Mouse (Mus musculus) stomach, embryonic 14.5 days (tissue): Measurements from ENCODE around the gene Pitpnm3. TPM values are rescaled to one million over a fixed set of nuclear protein-coding genes. Genes with fewer than 3 reads are reported as not detected.

ENCODE experiments used
- ATAC-seq: fragments of 200-750 bp; cut with Nextera tagmentation; 2 replicates; pipeline ENCODE4 v1.8.0; 2017; ENCODE audit warnings: low read depth, moderate TSS enrichment; ENCODE audit not compliant: insufficient number of reproducible peaks, insufficient read depth, low FRiP score
- H3K27ac ChIP-seq: fragments of 300-500 bp; sonication (generic); 2 replicates; pipeline ENCODE4 v1.5.1; 2014; ENCODE audit warnings: mild to moderate bottlenecking, low read length, moderate library complexity, mixed read lengths
- H3K27me3 ChIP-seq: fragments of 300-500 bp; sonication (generic); 2 replicates; pipeline ENCODE4 v1.6.1; 2014; ENCODE audit warnings: low read length, control low read depth, mixed read lengths; ENCODE audit not compliant: control insufficient read depth, insufficient read depth
- H3K36me3 ChIP-seq: fragments of 300-500 bp; sonication (generic); 2 replicates; pipeline ENCODE4 v1.6.1; 2014; ENCODE audit warnings: mild to moderate bottlenecking, control low read depth, low read length, moderate library complexity, mixed read lengths; ENCODE audit not compliant: control insufficient read depth, insufficient read depth
- H3K4me1 ChIP-seq: fragments of 300-500 bp; sonication (generic); 2 replicates; pipeline ENCODE4 v1.6.1; 2014; ENCODE audit warnings: low read length, control low read depth, mixed read lengths; ENCODE audit not compliant: control insufficient read depth, insufficient read depth
- H3K4me2 ChIP-seq: fragments of 300-500 bp; sonication (generic); replicated peaks from 2 replicates; pipeline ENCODE4 v1.6.1; 2014; ENCODE audit warnings: low read depth, low read length, control low read depth
- H3K4me3 ChIP-seq: fragments of 300-500 bp; sonication (generic); 2 replicates; pipeline ENCODE4 v1.5.1; 2014; ENCODE audit warnings: low read depth, low read length, control low read depth
- H3K9ac ChIP-seq: fragments of 300-500 bp; sonication (generic); replicated peaks from 2 replicates; pipeline ENCODE4 v1.6.1; 2014; ENCODE audit warnings: low read depth, mild to moderate bottlenecking, control low read depth, low read length, moderate library complexity, mixed read lengths
- H3K9me3 ChIP-seq: fragments of 300-500 bp; sonication (generic); 2 replicates; pipeline ENCODE4 v1.6.1; 2016; ENCODE audit warnings: low read depth, low read length, control low read depth; ENCODE audit not compliant: control insufficient read depth
- WGBS: fragments of 180-500 bp; shearing (Covaris S2); extraction: QIAGEN DNeasy Blood & Tissue Kit; methylation state at CpG from one replicate; pipeline ENCODE4 v1.1.7; 2014; 5-methylcytosine and 5-hydroxymethylcytosine counted together
- polyA plus RNA-seq: library from polyadenylated mRNA; unstranded; fragments of >200 nt; fragmentation: Nextera tagmentation; extraction: Ambion mirVana; gene quantifications from 2 replicates; pipeline ENCODE4 v1.2.1, GENCODE M21; 2014

The Pitpnm3 gene
- polyA plus RNA-seq, 1 experiment from 2014 or later, result 0.52 TPM

DNA sequence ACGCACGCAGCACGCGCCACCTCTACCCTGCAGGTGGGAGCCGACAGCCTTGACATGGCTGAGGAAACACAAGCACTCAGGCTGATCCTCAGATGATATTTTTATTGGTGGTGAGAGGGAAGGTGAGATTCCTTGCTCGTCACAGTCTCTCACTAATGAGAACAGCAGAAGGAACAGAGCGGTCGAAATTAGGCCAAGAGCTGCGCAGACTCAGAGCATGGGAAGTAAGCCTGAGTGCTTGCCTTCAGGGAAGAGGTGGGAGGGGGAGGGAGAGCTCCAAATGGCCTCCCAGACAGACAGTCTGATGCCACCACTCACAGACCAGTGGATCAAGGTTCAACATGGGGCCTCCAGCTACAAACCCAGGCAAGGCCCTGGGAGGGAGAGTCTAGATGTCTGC is 109.1 kb downstream of the Pitpnm3 start:
- no peak overlapping the region for H3K27ac ChIP-seq
- H3K4me2 ChIP-seq, result no peak overlapping the region
- H3K27me3 ChIP-seq, result 0 out of 2 replicates have a peak, but pooled peaks cover 3% of the 10 kb centered on the region
- no peak for ATAC-seq
- 86% methylated on average over 9 of the region's 9 CpGs for WGBS
- H3K4me3 ChIP-seq, result no peak overlapping the region
- no peaks in the 10 kb centered on the region for H3K4me1 ChIP-seq
- H3K36me3 ChIP-seq, result no peaks in the 10 kb centered on the region
- no peaks in the 10 kb centered on the region for H3K9me3 ChIP-seq
- no peak overlapping the region for H3K9ac ChIP-seq

DNA sequence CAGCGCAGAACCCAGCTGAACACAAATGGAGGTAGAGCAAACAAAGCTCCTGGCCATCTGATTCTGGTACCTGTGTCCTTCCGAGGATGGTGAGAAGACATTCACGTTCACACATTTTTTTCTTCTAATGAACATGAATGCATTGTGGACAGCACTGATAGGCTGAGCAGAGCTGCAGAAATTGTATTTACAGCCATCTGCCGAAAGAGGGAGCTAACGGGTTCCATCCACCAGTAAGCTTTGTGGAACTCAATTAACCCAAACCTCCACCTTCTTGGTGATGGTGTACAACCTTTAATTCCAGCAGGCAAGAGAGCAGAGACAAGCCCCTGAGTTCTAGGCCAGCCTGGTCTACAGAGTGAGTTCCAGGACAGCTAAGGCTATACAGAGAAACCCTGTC is 109.7 kb downstream of the Pitpnm3 start:
- H3K27ac ChIP-seq, result no peak overlapping the region
- no peak overlapping the region for H3K4me3 ChIP-seq
- H3K9me3 ChIP-seq, result no peaks in the 10 kb centered on the region
- H3K36me3 ChIP-seq, result no peaks in the 10 kb centered on the region
- 0 out of 2 replicates have a peak, but pooled peaks cover 3% of the 10 kb centered on the region for H3K27me3 ChIP-seq
- ATAC-seq, result no peak
- no peaks in the 10 kb centered on the region for H3K4me1 ChIP-seq
- no peak overlapping the region for H3K9ac ChIP-seq
- no peak overlapping the region for H3K4me2 ChIP-seq
- 40% methylated on average over 5 of the region's 5 CpGs for whole genome bisulfite sequencing

GRCm38 (mm10) chr11:72024193-72024781 is 111.3 kb downstream of the Pitpnm3 start:
- H3K9ac ChIP-seq, result no peak overlapping the region
- H3K9me3 ChIP-seq, result no peaks in the 10 kb centered on the region
- H3K36me3 ChIP-seq, result no peaks in the 10 kb centered on the region
- H3K4me1 ChIP-seq, result no peaks in the 10 kb centered on the region
- H3K27ac ChIP-seq, result no peak overlapping the region
- no peak overlapping the region for H3K4me3 ChIP-seq
- 17% methylated on average over 5 of the region's 5 CpGs for WGBS
- 0 out of 2 replicates have a peak, but pooled peaks cover 3% of the 10 kb centered on the region for H3K27me3 ChIP-seq
- peak; percentile 50; the same call in 1 of the 2 replicates for ATAC-seq
- H3K4me2 ChIP-seq, result no peak overlapping the region

DNA sequence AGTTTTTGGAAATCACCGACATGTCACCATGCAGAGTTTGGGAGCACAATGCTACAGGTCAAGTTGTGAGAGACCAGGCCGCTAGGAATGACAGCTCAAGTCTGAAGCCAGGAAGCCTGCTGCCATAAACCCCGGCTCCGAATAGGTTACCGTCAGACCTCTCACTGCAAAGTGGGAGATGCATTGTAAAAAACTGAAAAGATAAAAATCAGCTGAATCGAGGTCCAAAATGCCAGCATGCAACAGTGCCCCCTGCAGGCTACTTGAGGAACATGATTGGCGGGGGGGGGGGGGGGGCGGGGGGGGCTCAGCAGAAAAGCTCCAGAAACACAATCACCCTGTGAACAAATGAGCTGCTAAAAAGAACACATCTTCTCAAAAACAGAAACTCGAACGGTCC is 112.0 kb downstream of the Pitpnm3 start:
- no peak for ATAC-seq
- H3K9ac ChIP-seq, result no peak overlapping the region
- WGBS, result 52% methylated on average over 8 of the region's 10 CpGs
- 0 out of 2 replicates have a peak, but pooled peaks cover 3% of the 10 kb centered on the region for H3K27me3 ChIP-seq
- H3K27ac ChIP-seq, result no peak overlapping the region
- no peaks in the 10 kb centered on the region for H3K4me1 ChIP-seq
- no peak overlapping the region for H3K4me2 ChIP-seq
- H3K4me3 ChIP-seq, result no peak overlapping the region
- no peaks in the 10 kb centered on the region for H3K36me3 ChIP-seq
- H3K9me3 ChIP-seq, result no peaks in the 10 kb centered on the region

DNA sequence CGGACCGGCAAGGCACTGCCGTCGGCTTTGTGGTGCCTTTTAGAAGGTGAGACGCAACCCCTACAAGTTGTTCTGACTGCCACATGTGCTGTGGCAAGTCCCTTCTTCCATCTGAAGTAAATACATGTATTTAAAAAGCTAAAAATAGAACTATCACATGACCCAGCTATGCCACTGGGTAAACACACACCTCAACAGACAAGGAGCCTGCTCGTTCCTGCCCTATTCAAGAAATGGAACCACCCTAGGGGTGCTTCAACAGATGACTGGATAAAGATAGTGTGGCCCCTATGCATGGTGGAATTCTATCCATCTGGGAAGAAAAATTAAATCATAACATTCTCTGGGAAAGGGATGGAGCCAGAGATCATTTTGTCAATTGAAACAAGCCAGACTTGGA is 112.8 kb downstream of the Pitpnm3 start:
- WGBS, result 59% methylated on average over 6 of the region's 6 CpGs
- no peaks in the 10 kb centered on the region for H3K4me1 ChIP-seq
- no peaks in the 10 kb centered on the region for H3K9me3 ChIP-seq
- H3K27me3 ChIP-seq, result 0 out of 2 replicates have a peak, but pooled peaks cover 3% of the 10 kb centered on the region
- H3K9ac ChIP-seq, result no peak overlapping the region
- no peaks in the 10 kb centered on the region for H3K36me3 ChIP-seq
- no peak overlapping the region for H3K4me2 ChIP-seq
- no peak for ATAC-seq
- no peak overlapping the region for H3K4me3 ChIP-seq
- H3K27ac ChIP-seq, result no peak overlapping the region; the same call in 1 of the 2 replicates

DNA sequence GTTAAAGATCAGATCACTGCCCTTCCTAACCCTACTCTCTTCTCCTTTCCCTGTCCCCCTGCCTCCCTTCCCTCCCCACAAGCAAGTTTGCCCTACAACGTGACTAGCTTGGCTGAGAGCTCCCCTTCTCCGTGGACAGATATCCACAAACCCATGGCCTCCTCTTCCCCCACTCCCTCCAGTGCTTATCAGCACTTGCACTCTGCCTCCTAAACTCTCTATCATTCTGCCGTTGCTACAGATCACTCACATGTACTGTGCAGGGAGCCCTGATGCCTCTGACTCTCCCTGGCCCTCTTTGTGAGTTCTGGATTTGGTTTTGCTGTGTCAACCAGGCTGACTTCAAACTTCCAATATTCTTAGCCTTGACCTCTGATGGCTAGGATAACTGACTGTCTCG is 114.6 kb downstream of the Pitpnm3 start:
- H3K9ac ChIP-seq, result no peak overlapping the region
- H3K4me3 ChIP-seq, result no peak overlapping the region
- no peak for ATAC-seq
- no peak overlapping the region for H3K4me2 ChIP-seq
- H3K27me3 ChIP-seq, result no peaks in the 10 kb centered on the region
- H3K36me3 ChIP-seq, result no peaks in the 10 kb centered on the region
- WGBS, result 55% methylated on average over 4 of the region's 4 CpGs
- H3K27ac ChIP-seq, result no peak overlapping the region
- H3K4me1 ChIP-seq, result no peaks in the 10 kb centered on the region
- no peaks in the 10 kb centered on the region for H3K9me3 ChIP-seq

- Histone ChIP-seq H3K27me3 (no peaks in the 10 kb centered on the region), H3K27ac (no peak overlapping the region), H3K9me3 (no peaks in the 10 kb centered on the region), H3K4me3 (no peak overlapping the region), H3K4me1 (no peaks in the 10 kb centered on the region), H3K9ac (no peak overlapping the region), H3K4me2 (no peak overlapping the region), H3K36me3 (no peaks in the 10 kb centered on the region)
- ATAC-seq, result no peak
- WGBS, result 71% methylated on average over 9 of the region's 9 CpGs
Measured at GRCm38 (mm10) chr11:72017253-72017601, 118.4 kb downstream of the Pitpnm3 start.

GRCm38 (mm10) chr11:72016518-72017252 is 118.9 kb downstream of the Pitpnm3 start:
- Histone ChIP-seq H3K4me2 (no peak overlapping the region), H3K27me3 (no peaks in the 10 kb centered on the region), H3K9me3 (no peaks in the 10 kb centered on the region), H3K4me1 (peaks cover 4% of the 10 kb centered on the region; the same call in 1 of the 2 replicates), H3K36me3 (no peaks in the 10 kb centered on the region), H3K4me3 (no peak overlapping the region), H3K27ac (no peak overlapping the region), H3K9ac (no peak overlapping the region)
- ATAC-seq, result no peak
- WGBS, result 79% methylated on average over 13 of the region's 13 CpGs
